Comparison of ENCODE assay signal across 8 mouse cellular contexts in genomic region chr2:18609075-18609867, GRCm38 (mm10).
A peak's percentile ranks its signal among the peaks of the same experiment; 100 is the strongest.
DNase-seq lines count a peak whose midpoint lies in the region; ATAC-seq and TF ChIP-seq lines count a peak whose summit lies in the region.

No protein-coding gene starts in this region.

- H3K4me3 ChIP-seq in forebrain, postnatal 0 days (ENCODE audit: low read depth, low read length), result peak overlapping the region; percentile 47
- peak overlapping the region; percentile 54 for H3K4me3 ChIP-seq in lung, embryonic 16.5 days (ENCODE audit: low read length)

- peaks cover 23% of the 10 kb centered on the region for H3K27me3 ChIP-seq in forebrain, postnatal 0 days (ENCODE audit: insufficient read depth, low read length)
- H3K27me3 ChIP-seq in lung, embryonic 16.5 days (ENCODE audit: control insufficient read depth, insufficient read depth, low read depth, low read length), result peaks cover 25% of the 10 kb centered on the region

- H3K36me3 ChIP-seq in forebrain, postnatal 0 days (ENCODE audit: insufficient read depth), result no peaks in the 10 kb centered on the region
- no peaks in the 10 kb centered on the region for H3K36me3 ChIP-seq in lung, embryonic 16.5 days (ENCODE audit: control insufficient read depth, insufficient read depth, low read length)

- 0 out of 2 replicates have a peak, but pooled peaks cover 3% of the 10 kb centered on the region for H3K4me1 ChIP-seq in forebrain, postnatal 0 days (ENCODE audit: insufficient read depth)
- peaks cover 17% of the 10 kb centered on the region for H3K4me1 ChIP-seq in lung, embryonic 16.5 days (replicated peaks; ENCODE audit: control insufficient read depth, insufficient read depth, low read length)

- H3K9me3 ChIP-seq in forebrain, postnatal 0 days (ENCODE audit: low read length), result no peaks in the 10 kb centered on the region
- H3K9me3 ChIP-seq in lung, embryonic 16.5 days (ENCODE audit: control insufficient read depth, low read length), result no peaks in the 10 kb centered on the region

- 2% methylated on average over 50 of the region's 51 CpGs for WGBS in forebrain, postnatal 0 days
- under 1% methylated on average over 51 of the region's 51 CpGs for WGBS in lung, embryonic 16.5 days

- H3K27ac ChIP-seq in forebrain, postnatal 0 days (ENCODE audit: low read depth, low read length), result no peak overlapping the region
- H3K27ac ChIP-seq in lung, embryonic 16.5 days (ENCODE audit: low read length), result no peak overlapping the region

- peak; percentile 32 for ATAC-seq in forebrain, postnatal 0 days
- ATAC-seq in inflammation-experienced regulatory T-cells, adult 6 months, result peak; percentile 13
- ATAC-seq in lung, embryonic 16.5 days (ENCODE audit: low read depth), result peak; percentile 56

- no peak for TF ChIP-seq CTCF in forebrain, postnatal 0 days (IDR thresholded peaks at IDR 0.05; ENCODE audit: low read depth)

- H3K9ac ChIP-seq in forebrain, postnatal 0 days, result peak overlapping the region; percentile 65
- H3K9ac ChIP-seq in lung, embryonic 16.5 days (ENCODE audit: low read length), result peak overlapping the region; percentile 59

- peak overlapping the region; percentile 94 for H3K4me2 ChIP-seq in forebrain, postnatal 0 days (ENCODE audit: low read depth)
- peak overlapping the region; percentile 76 for H3K4me2 ChIP-seq in lung, embryonic 16.5 days (ENCODE audit: low read depth, low read length)

- DNase-seq in retina, postnatal 1 day, result peak; percentile 28
- DNase-seq in retina, embryonic 14.5 days (ENCODE audit: low spot score), result no peak
- DNase-seq in cerebellum, adult 11-12 months, result peak; percentile 63
- no peak for DNase-seq in forebrain, postnatal 0 days
- peak; percentile 4 for DNase-seq in spleen, adult 12 weeks (ENCODE audit: low spot score)
- DNase-seq in layer of hippocampus, adult 9-11 months, result no peak

Comparison
In these comparisons a context has a peak if more than half of its experiments do, and no peak if none do; other contexts are left out.
1. DNase-seq: peak in retina, postnatal 1 day (single experiment), cerebellum, adult 11-12 months (single experiment) and spleen, adult 12 weeks (single experiment); none in retina, embryonic 14.5 days (single experiment), forebrain, postnatal 0 days (single experiment) and layer of hippocampus, adult 9-11 months (single experiment).
2. Peak in every context shown above with its lines, with median percentiles within 50 percentile points of each other: ATAC-seq.